21 mouse cellular contexts compared by ENCODE assay signal in genomic region chr12:76500896-76501295, GRCm38 (mm10). TPM values are rescaled to one million over a fixed set of nuclear protein-coding genes. Genes with fewer than 3 reads are reported as not detected.
DNase-seq lines count a peak whose midpoint lies in the region; ATAC-seq and TF ChIP-seq lines count a peak whose summit lies in the region.
"Had no signal": no experiment of that assay in that cellular context is flagged by ENCODE, and none has a peak within 500 bp of the region (broad histone marks: within the 10 kb centered on the region; RNA-seq: fewer than 3 reads in every experiment).

No protein-coding gene starts in this region.

- no peak for TF ChIP-seq CTCF in left cerebral cortex, adult 2 months (IDR thresholded peaks at IDR 0.05)

- intact Hi-C loops in left cerebral cortex, adult 2 months (cut with DNase I), result no loop called here
- intact Hi-C loops in left cerebral cortex, postnatal 36 days (cut with DNase I), result no loop called here

- ATAC-seq in liver, embryonic 13.5 days (ENCODE audit: low read depth), result 0 out of 2 replicates have a peak, but pooled peaks have one; percentile 31
- ATAC-seq in erythroblast, adult 5-6 weeks (replicated peaks; ENCODE audit: low FRiP score, poor library complexity, severe bottlenecking), result no peak

- H3K27me3 ChIP-seq in liver, embryonic 13.5 days, result 0 out of 2 replicates have a peak, but pooled peaks cover 2% of the 10 kb centered on the region
- H3K27me3 ChIP-seq: embryonic facial prominence, embryonic 12.5 days; heart, embryonic 12.5 days had no signal

- 11% methylated on average over 3 of the region's 3 CpGs for WGBS in liver, embryonic 13.5 days (ENCODE audit: insufficient replicate concordance)

- H3K9me3 ChIP-seq in liver, embryonic 13.5 days (replicated peaks), result no peaks in the 10 kb centered on the region
- H3K9me3 ChIP-seq: embryonic facial prominence, embryonic 12.5 days; heart, embryonic 12.5 days; hindbrain, embryonic 15.5 days; midbrain, embryonic 10.5 days had no signal

- H3K9ac ChIP-seq in liver, embryonic 13.5 days, result no peak overlapping the region
- H3K9ac ChIP-seq: embryonic facial prominence, embryonic 12.5 days; heart, embryonic 12.5 days; hindbrain, embryonic 15.5 days; liver, embryonic 14.5 days had no signal

- no peak overlapping the region for H3K4me2 ChIP-seq in liver, embryonic 13.5 days
- H3K4me2 ChIP-seq: embryonic facial prominence, embryonic 12.5 days; heart, embryonic 12.5 days; hindbrain, embryonic 15.5 days had no signal

- H3K36me3 ChIP-seq in liver, embryonic 13.5 days, result no peaks in the 10 kb centered on the region
- H3K36me3 ChIP-seq: embryonic facial prominence, embryonic 12.5 days; heart, embryonic 12.5 days; hindbrain, embryonic 15.5 days; midbrain, embryonic 10.5 days had no signal

- peak overlapping the region; percentile 40; the same call in 1 of the 2 replicates for H3K27ac ChIP-seq in left cerebral cortex, adult 2 months
- no peak overlapping the region for H3K27ac ChIP-seq in liver, embryonic 13.5 days
- H3K27ac ChIP-seq: embryonic facial prominence, embryonic 12.5 days; hindbrain, embryonic 15.5 days; liver, embryonic 14.5 days; midbrain, embryonic 10.5 days had no signal

- H3K4me3 ChIP-seq in left cerebral cortex, adult 2 months, result no peak overlapping the region
- H3K4me3 ChIP-seq in liver, embryonic 13.5 days (replicated peaks), result no peak overlapping the region
- H3K4me3 ChIP-seq: embryonic facial prominence, embryonic 12.5 days; heart, embryonic 12.5 days; hindbrain, embryonic 15.5 days; midbrain, embryonic 10.5 days had no signal

- H3K4me1 ChIP-seq in liver, embryonic 13.5 days (replicated peaks), result peaks cover 15% of the 10 kb centered on the region
- H3K4me1 ChIP-seq: embryonic facial prominence, embryonic 12.5 days; hindbrain, embryonic 15.5 days had no signal

- no peak for DNase-seq in left cerebral cortex, adult 2 months (ENCODE audit: extremely low spot score in 1 of 2, low spot score in 2 of 2)
- no peak for DNase-seq in left cerebral cortex, postnatal 36 days (ENCODE audit: low spot score in 2 of 2)
- peak; percentile 25 for DNase-seq in c-Kit-positive CD71-positive TER-119-negative erythroid progenitor cells, embryonic 14.5 days (ENCODE audit: low read depth)
- no peak for DNase-seq in liver, embryonic 13.5 days
- peak; percentile 28 for DNase-seq in telencephalon, adult 2 months (ENCODE audit: low read depth, low spot score)
- DNase-seq in lung, postnatal 4 days, result no peak
- DNase-seq in kidney, postnatal 25 days, result no peak
- DNase-seq: B cell, adult 2 months; cerebellum, adult 11 months; gastrocnemius, postnatal 10 days; kidney, adult 8-10 months; kidney, postnatal 36 days; left cerebral cortex, postnatal 4 days; lung, postnatal 10 days; right cerebral cortex, postnatal 14 days had no signal

RNA-seq across cellular contexts. Expression of gene Plekhg3, which starts 29.8 kb away (rescaled TPM):
- 10 to 100 TPM; 15.0 to 15.2 TPM for total RNA-seq in left cerebral cortex, adult 2 months (2021)
- 10 to 100 TPM; 16.6 to 18.3 TPM for total RNA-seq in left cerebral cortex, postnatal 36 days (2021)
- 1.7 and 1.9 TPM in 2 replicates for polyA plus RNA-seq in liver, embryonic 13.5 days (2015; fragmentation: Nextera tagmentation; extraction: Ambion mirVana)
- total RNA-seq in erythroblast, adult 5-6 weeks (2015; ENCODE audit: low replicate concordance), result 6.1 TPM in 2 replicates
- 5.0 and 7.3 TPM in 2 replicates for total RNA-seq in erythroblast, adult 5-6 weeks (2017; ENCODE audit: low replicate concordance)

Comparison
In these comparisons a context has a peak if more than half of its experiments do, and no peak if none do; other contexts are left out.
1. DNase-seq: peak in c-Kit-positive CD71-positive TER-119-negative erythroid progenitor cells, embryonic 14.5 days (single experiment) and telencephalon, adult 2 months (single experiment); none in left cerebral cortex, adult 2 months (0 of 2), left cerebral cortex, postnatal 36 days (0 of 2), liver, embryonic 13.5 days (single experiment), lung, postnatal 4 days (0 of 2) and kidney, postnatal 25 days (0 of 2).